Mouse (Mus musculus) lung, postnatal 0 days (tissue): ENCODE results near the gene Fbxl18.

Experiments used
- CTCF ChIP-seq: IDR thresholded peaks from 2 replicates; pipeline ENCODE4 v1.5.1; 2016; ENCODE audit warnings: antibody characterized with exemption, mild to moderate bottlenecking
- EP300 ChIP-seq: IDR thresholded peaks from 2 replicates; pipeline ENCODE4 v1.6.1; 2016; ENCODE audit warnings: antibody characterized with exemption, mild to moderate bottlenecking, control low read depth

- TF ChIP-seq CTCF (no peak), EP300 (no peak)
These were observed 44.7 kb downstream of the Fbxl18 start for GRCm38 (mm10) chr5:142850476-142850875.
